Mouse (Mus musculus) forebrain, embryonic 14.5 days (tissue): ENCODE results near the gene Btbd9. TPM values are rescaled to one million over a fixed set of nuclear protein-coding genes. Genes with fewer than 3 reads are reported as not detected.

ENCODE experiments used
- ATAC-seq: fragments of 200-750 bp; cut with Nextera tagmentation; 2 replicates; pipeline ENCODE4 v1.8.0; 2017; ENCODE audit warnings: mild to moderate bottlenecking, moderate library complexity
- DNase-seq: peaks from one replicate; pipeline ENCODE4 v3.0.0-alpha.2; 2015; ENCODE audit warnings: low spot score
- H3K27ac ChIP-seq: fragments of 300-500 bp; sonication (generic); 2 replicates; pipeline ENCODE4 v1.5.1; 2014; ENCODE audit warnings: low read depth, mild to moderate bottlenecking, control low read depth, low read length, moderate library complexity
- H3K27me3 ChIP-seq: fragments of 300-500 bp; sonication (generic); replicated peaks from 2 replicates; pipeline ENCODE4 v1.6.1; 2014; ENCODE audit warnings: low read length, control low read depth, mixed read lengths; ENCODE audit not compliant: control insufficient read depth, insufficient read depth
- H3K36me3 ChIP-seq: fragments of 300-500 bp; sonication (generic); 2 replicates; pipeline ENCODE4 v1.6.1; 2014; ENCODE audit warnings: low read length, control low read depth; ENCODE audit not compliant: control insufficient read depth, insufficient read depth
- H3K4me1 ChIP-seq: fragments of 300-500 bp; sonication (generic); 2 replicates; pipeline ENCODE4 v1.6.1; 2014; ENCODE audit warnings: antibody characterized with exemption, low read length, control low read depth; ENCODE audit not compliant: control insufficient read depth, insufficient read depth
- H3K4me2 ChIP-seq: fragments of 300-500 bp; sonication (generic); 2 replicates; pipeline ENCODE4 v1.6.1; 2014; ENCODE audit warnings: mild to moderate bottlenecking, control low read depth, low read length
- H3K4me3 ChIP-seq: fragments of 300-500 bp; sonication (generic); 2 replicates; pipeline ENCODE4 v1.5.1; 2014; ENCODE audit warnings: low read depth, low read length, control low read depth
- H3K9ac ChIP-seq: fragments of 300-500 bp; sonication (generic); 2 replicates; pipeline ENCODE4 v1.6.1; 2014; ENCODE audit warnings: mild to moderate bottlenecking, low read length, control low read depth, moderate library complexity
- H3K9me3 ChIP-seq: fragments of 300-500 bp; sonication (generic); replicated peaks from 2 replicates; pipeline ENCODE4 v1.6.1; 2016; ENCODE audit warnings: low read length, control low read depth, mixed read lengths; ENCODE audit not compliant: control insufficient read depth
- WGBS: fragments of 180-500 bp; shearing (Covaris S2); extraction: QIAGEN DNeasy Blood & Tissue Kit; methylation state at CpG from one replicate; pipeline ENCODE4 v1.1.7; 2014; 5-methylcytosine and 5-hydroxymethylcytosine counted together
- polyA plus RNA-seq: library from polyadenylated mRNA; unstranded; fragments of >200 nt; fragmentation: Nextera tagmentation; extraction: Ambion mirVana; gene quantifications from 2 replicates; pipeline ENCODE4 v1.2.1, GENCODE M21; 2014

Btbd9 gene
- polyA plus RNA-seq, 1 experiment from 2014 or later: 73.7 TPM

- H3K4me3 ChIP-seq: no peak overlapping the region
- no peak overlapping the region for H3K9ac ChIP-seq
- 79% methylated on average over 3 of the region's 3 CpGs for WGBS
- DNase-seq (no peak), ATAC-seq (no peak)
- no peaks in the 10 kb centered on the region for H3K9me3 ChIP-seq
- H3K4me1 ChIP-seq: peaks cover 11% of the 10 kb centered on the region
- H3K4me2 ChIP-seq: no peak overlapping the region
- no peaks in the 10 kb centered on the region for H3K27me3 ChIP-seq
- H3K36me3 ChIP-seq: no peaks in the 10 kb centered on the region
- no peak overlapping the region for H3K27ac ChIP-seq
These were observed 5.3 kb downstream of the Btbd9 start for GRCm38 (mm10) chr17:30570971-30571370.

GRCm38 (mm10) chr17:30570173-30570572 lies 6.1 kb downstream of the Btbd9 start:
- ATAC-seq (no peak), DNase-seq (no peak)
- Histone ChIP-seq H3K9me3 (no peaks in the 10 kb centered on the region), H3K27me3 (no peaks in the 10 kb centered on the region), H3K4me1 (peaks cover 10% of the 10 kb centered on the region), H3K27ac (no peak overlapping the region), H3K4me2 (no peak overlapping the region), H3K9ac (no peak overlapping the region), H3K4me3 (no peak overlapping the region), H3K36me3 (no peaks in the 10 kb centered on the region)
- WGBS: 83% methylated on average over 8 of the region's 8 CpGs

GRCm38 (mm10) chr17:30568473-30568872 lies 7.8 kb downstream of the Btbd9 start:
- no peak for ATAC-seq
- no peak for DNase-seq
- no peaks in the 10 kb centered on the region for H3K27me3 ChIP-seq
- no peaks in the 10 kb centered on the region for H3K4me1 ChIP-seq
- H3K36me3 ChIP-seq: no peaks in the 10 kb centered on the region
- H3K9me3 ChIP-seq: no peaks in the 10 kb centered on the region
- no peak overlapping the region for H3K4me2 ChIP-seq
- H3K27ac ChIP-seq: no peak overlapping the region
- no peak overlapping the region for H3K4me3 ChIP-seq
- H3K9ac ChIP-seq: no peak overlapping the region

GRCm38 (mm10) chr17:30564971-30565370 lies 11.3 kb downstream of the Btbd9 start:
- 84% methylated on average over 7 of the region's 7 CpGs for whole genome bisulfite sequencing
- no peak overlapping the region for H3K4me2 ChIP-seq

GRCm38 (mm10) chr17:30564407-30564806 lies 11.9 kb downstream of the Btbd9 start:
- Histone ChIP-seq H3K4me3 (no peak overlapping the region), H3K4me2 (no peak overlapping the region), H3K9ac (no peak overlapping the region), H3K9me3 (no peaks in the 10 kb centered on the region), H3K27me3 (no peaks in the 10 kb centered on the region), H3K36me3 (no peaks in the 10 kb centered on the region), H3K27ac (no peak overlapping the region), H3K4me1 (no peaks in the 10 kb centered on the region)
- DNase-seq (no peak), ATAC-seq (no peak)
- WGBS: 96% methylated on average over 3 of the region's 3 CpGs

More at GRCm38 (mm10) chr17:30564971-30565370, 11.3 kb downstream of the Btbd9 start:
- Histone ChIP-seq H3K4me3 (no peak overlapping the region), H3K27me3 (no peaks in the 10 kb centered on the region), H3K36me3 (no peaks in the 10 kb centered on the region), H3K9me3 (no peaks in the 10 kb centered on the region), H3K4me1 (no peaks in the 10 kb centered on the region), H3K27ac (no peak overlapping the region), H3K9ac (no peak overlapping the region)
- no peak for DNase-seq
- no peak for ATAC-seq

GRCm38 (mm10) chr17:30563484-30564075 lies 12.7 kb downstream of the Btbd9 start:
- no peak overlapping the region for H3K27ac ChIP-seq
- H3K4me2 ChIP-seq: no peak overlapping the region
- no peaks in the 10 kb centered on the region for H3K27me3 ChIP-seq
- H3K9me3 ChIP-seq: no peaks in the 10 kb centered on the region
- ATAC-seq (no peak), DNase-seq (no peak)
- no peaks in the 10 kb centered on the region for H3K4me1 ChIP-seq
- H3K4me3 ChIP-seq: no peak overlapping the region
- WGBS: 82% methylated on average over 6 of the region's 6 CpGs
- no peak overlapping the region for H3K9ac ChIP-seq
- H3K36me3 ChIP-seq: no peaks in the 10 kb centered on the region

GRCm38 (mm10) chr17:30562770-30563169 lies 13.5 kb downstream of the Btbd9 start:
- Histone ChIP-seq H3K4me2 (no peak overlapping the region), H3K4me1 (no peaks in the 10 kb centered on the region), H3K4me3 (no peak overlapping the region), H3K9me3 (no peaks in the 10 kb centered on the region), H3K27ac (no peak overlapping the region), H3K27me3 (no peaks in the 10 kb centered on the region), H3K9ac (no peak overlapping the region), H3K36me3 (no peaks in the 10 kb centered on the region)
- DNase-seq (no peak), ATAC-seq (no peak)
- WGBS: 89% methylated on average over 2 of the region's 2 CpGs

GRCm38 (mm10) chr17:30559536-30559935 lies 16.8 kb downstream of the Btbd9 start:
- ATAC-seq: no peak
- 51% methylated on average over 3 of the region's 3 CpGs for WGBS
- H3K9ac ChIP-seq: no peak overlapping the region
- peak; percentile 25 for DNase-seq
- no peak overlapping the region for H3K4me2 ChIP-seq
- H3K27me3 ChIP-seq: no peaks in the 10 kb centered on the region
- H3K4me3 ChIP-seq: no peak overlapping the region
- H3K4me1 ChIP-seq: no peaks in the 10 kb centered on the region
- H3K27ac ChIP-seq: 0 out of 2 replicates have a peak overlapping the region, but pooled peaks have one; percentile 9
- no peaks in the 10 kb centered on the region for H3K36me3 ChIP-seq
- no peaks in the 10 kb centered on the region for H3K9me3 ChIP-seq

- H3K4me2 ChIP-seq: no peak overlapping the region
- no peak overlapping the region for H3K27ac ChIP-seq
- H3K9ac ChIP-seq: no peak overlapping the region
- H3K4me3 ChIP-seq: no peak overlapping the region
- H3K9me3 ChIP-seq: no peaks in the 10 kb centered on the region
- no peaks in the 10 kb centered on the region for H3K36me3 ChIP-seq
- no peak for ATAC-seq
- DNase-seq: no peak
- WGBS: 64% methylated on average over 2 of the region's 2 CpGs
- H3K27me3 ChIP-seq: no peaks in the 10 kb centered on the region
- H3K4me1 ChIP-seq: no peaks in the 10 kb centered on the region
These were observed 17.7 kb downstream of the Btbd9 start for GRCm38 (mm10) chr17:30558623-30559022.
